Mouse (Mus musculus) intestine, embryonic 16.5 days (tissue): ENCODE measurements around the gene Pomgnt2. TPM values are rescaled to one million over a fixed set of nuclear protein-coding genes. Genes with fewer than 3 reads are reported as not detected.

ENCODE experiments used
- ATAC-seq: fragments of 200-750 bp; cut with Nextera tagmentation; 2 replicates; pipeline ENCODE4 v1.8.0; 2017; ENCODE audit warnings: moderate TSS enrichment, moderate library complexity
- H3K27ac ChIP-seq: fragments of 300-500 bp; sonication (generic); 2 replicates; pipeline ENCODE4 v1.5.1; 2014; ENCODE audit warnings: mild to moderate bottlenecking, low read length
- H3K27me3 ChIP-seq: fragments of 300-500 bp; sonication (generic); replicated peaks from 2 replicates; pipeline ENCODE4 v1.6.1; 2014; ENCODE audit warnings: low read length, control low read depth, mixed read lengths; ENCODE audit not compliant: control insufficient read depth, insufficient read depth
- H3K36me3 ChIP-seq: fragments of 300-500 bp; sonication (generic); 2 replicates; pipeline ENCODE4 v1.6.1; 2014; ENCODE audit warnings: low read length, control low read depth; ENCODE audit not compliant: control insufficient read depth, insufficient read depth
- H3K4me1 ChIP-seq: fragments of 300-500 bp; sonication (generic); 2 replicates; pipeline ENCODE4 v1.6.1; 2014; ENCODE audit warnings: low read length, control low read depth, mixed read lengths; ENCODE audit not compliant: control insufficient read depth, insufficient read depth
- H3K4me2 ChIP-seq: fragments of 300-500 bp; sonication (generic); 2 replicates; pipeline ENCODE4 v1.6.1; 2014; ENCODE audit warnings: low read depth, low read length, control low read depth
- H3K4me3 ChIP-seq: fragments of 300-500 bp; sonication (generic); 2 replicates; pipeline ENCODE4 v1.5.1; 2014; ENCODE audit warnings: mild to moderate bottlenecking, low read length
- H3K9ac ChIP-seq: fragments of 300-500 bp; sonication (generic); 2 replicates; pipeline ENCODE4 v1.6.1; 2014; ENCODE audit warnings: low read depth, low read length
- H3K9me3 ChIP-seq: fragments of 300-500 bp; sonication (generic); 2 replicates; pipeline ENCODE4 v1.6.1; 2016; ENCODE audit warnings: low read length, control low read depth; ENCODE audit not compliant: control insufficient read depth
- WGBS: fragments of 180-500 bp; shearing (Covaris S2); extraction: QIAGEN DNeasy Blood & Tissue Kit; methylation state at CpG from one replicate; pipeline ENCODE4 v1.1.7; 2014; 5-methylcytosine and 5-hydroxymethylcytosine counted together
- polyA plus RNA-seq: library from polyadenylated mRNA; unstranded; fragments of >200 nt; fragmentation: Nextera tagmentation; extraction: Ambion mirVana; gene quantifications from 2 replicates; pipeline ENCODE4 v1.2.1, GENCODE M21; 2015

Pomgnt2 gene
- polyA plus RNA-seq, 1 experiment from 2014 or later: 15.9 TPM

DNA sequence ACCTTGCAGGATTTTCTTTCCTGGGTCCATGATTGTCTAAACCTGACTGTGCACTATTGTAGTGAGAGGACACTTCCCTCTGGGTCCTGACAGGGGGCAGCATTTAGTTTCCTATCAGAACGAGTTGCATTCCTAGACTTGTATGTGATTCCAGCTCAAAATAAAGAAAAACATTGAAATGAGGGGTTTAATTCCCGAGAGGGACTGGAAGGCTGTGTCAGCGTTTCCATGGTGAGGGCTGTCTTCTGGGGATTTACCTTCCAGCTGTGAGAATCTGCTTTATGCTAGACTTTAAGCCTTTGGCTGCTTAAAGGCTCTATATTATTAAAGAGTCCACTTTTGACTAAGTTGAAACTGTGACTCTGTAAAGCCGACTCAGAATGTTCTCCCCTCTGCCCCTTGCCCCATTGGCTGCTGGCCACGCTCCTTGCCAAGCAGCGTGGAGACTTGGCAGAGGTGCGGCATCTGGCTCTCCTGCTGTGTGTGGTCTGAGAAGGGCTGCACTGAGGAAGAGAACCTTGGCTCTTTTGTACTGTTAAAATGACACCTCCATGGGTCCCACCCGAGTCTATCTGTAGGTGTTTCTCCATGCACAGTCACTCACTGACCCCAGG is 22.0 kb upstream of the Pomgnt2 start:
- Histone ChIP-seq H3K36me3 (no peaks in the 10 kb centered on the region), H3K4me1 (peaks cover 5% of the 10 kb centered on the region), H3K9me3 (no peaks in the 10 kb centered on the region), H3K27ac (0 out of 2 replicates have a peak overlapping the region, but pooled peaks have one; percentile 10), H3K9ac (no peak overlapping the region), H3K27me3 (no peaks in the 10 kb centered on the region), H3K4me3 (no peak overlapping the region), H3K4me2 (no peak overlapping the region)
- peak; percentile 81 for ATAC-seq
- 14% methylated on average over 8 of the region's 8 CpGs for WGBS

DNA sequence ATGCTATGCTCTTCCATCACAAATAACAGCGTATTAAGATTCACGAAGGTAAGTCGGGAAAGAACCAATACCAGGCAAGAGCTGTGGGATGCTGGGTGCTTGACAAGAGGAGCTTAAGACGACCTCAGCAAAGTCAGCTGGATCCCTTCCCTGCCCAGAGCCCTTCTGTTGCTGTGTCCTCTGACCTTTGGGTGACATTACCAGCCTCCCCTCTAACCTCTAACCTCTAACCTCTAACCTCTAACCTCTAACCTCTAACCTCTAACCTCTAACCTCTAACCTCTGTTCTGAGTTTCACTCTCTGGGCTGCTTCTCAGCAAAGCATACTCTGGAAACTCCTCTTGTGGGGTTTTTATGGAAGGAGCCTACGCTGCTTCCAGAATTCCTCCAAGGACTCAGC is 21.2 kb upstream of the Pomgnt2 start:
- Histone ChIP-seq H3K36me3 (no peaks in the 10 kb centered on the region), H3K9ac (no peak overlapping the region), H3K9me3 (no peaks in the 10 kb centered on the region), H3K4me3 (no peak overlapping the region), H3K27me3 (no peaks in the 10 kb centered on the region), H3K4me2 (no peak overlapping the region), H3K4me1 (peaks cover 5% of the 10 kb centered on the region), H3K27ac (no peak overlapping the region)
- WGBS: 77% methylated on average over 5 of the region's 5 CpGs
- no peak for ATAC-seq

DNA sequence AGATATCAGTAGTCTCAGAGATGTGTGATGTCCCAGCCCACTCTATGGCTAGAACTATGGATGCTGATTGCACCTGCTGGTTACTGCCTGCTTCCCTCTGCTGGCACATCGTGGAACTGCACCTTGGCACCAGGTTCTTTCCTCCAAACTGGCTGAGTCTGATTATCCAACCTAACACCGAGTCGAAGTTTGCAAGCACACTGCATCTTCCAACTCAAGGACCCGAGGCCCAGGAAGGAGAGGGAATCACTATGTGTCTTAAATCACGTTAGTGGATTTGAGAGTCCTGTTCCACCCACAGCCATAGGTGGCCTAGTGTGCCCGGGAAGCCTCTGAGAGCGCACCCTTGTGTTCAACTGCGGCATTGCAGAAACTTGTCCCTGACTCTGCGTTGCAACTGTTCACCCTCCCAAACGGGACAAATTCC is 17.3 kb upstream of the Pomgnt2 start:
- Histone ChIP-seq H3K27ac (no peak overlapping the region), H3K4me3 (no peak overlapping the region), H3K27me3 (no peaks in the 10 kb centered on the region), H3K9me3 (no peaks in the 10 kb centered on the region), H3K36me3 (no peaks in the 10 kb centered on the region), H3K9ac (no peak overlapping the region), H3K4me1 (peaks cover 4% of the 10 kb centered on the region), H3K4me2 (no peak overlapping the region)
- 12% methylated on average over 10 of the region's 10 CpGs for WGBS
- ATAC-seq: peak; percentile 38; the same call in 1 of the 2 replicates

DNA sequence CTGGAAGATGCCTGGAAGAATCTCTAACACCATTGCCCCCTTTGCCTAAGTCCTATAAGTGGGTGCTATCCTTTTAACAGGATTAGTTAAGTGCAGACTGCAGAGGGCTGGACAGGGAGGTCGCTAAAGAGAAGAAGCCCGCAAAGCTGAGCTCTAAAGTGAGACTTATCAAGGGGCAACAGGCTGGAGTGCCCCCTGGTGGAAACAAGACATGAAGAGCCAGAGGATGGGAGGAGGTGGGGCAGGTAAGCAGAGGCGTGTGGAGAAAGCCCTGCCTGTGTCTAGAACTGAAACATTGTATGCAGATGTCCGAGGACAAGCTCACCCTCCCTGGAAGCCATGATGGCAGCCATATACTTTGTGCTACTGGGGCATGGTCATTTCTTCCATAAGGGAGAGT is 16.7 kb upstream of the Pomgnt2 start:
- H3K4me3 ChIP-seq: no peak overlapping the region
- no peak for ATAC-seq
- 74% methylated on average over 4 of the region's 4 CpGs for WGBS
- H3K27ac ChIP-seq: no peak overlapping the region
- H3K4me2 ChIP-seq: no peak overlapping the region
- H3K9ac ChIP-seq: no peak overlapping the region
- no peaks in the 10 kb centered on the region for H3K4me1 ChIP-seq
- no peaks in the 10 kb centered on the region for H3K27me3 ChIP-seq
- no peaks in the 10 kb centered on the region for H3K36me3 ChIP-seq
- no peaks in the 10 kb centered on the region for H3K9me3 ChIP-seq

DNA sequence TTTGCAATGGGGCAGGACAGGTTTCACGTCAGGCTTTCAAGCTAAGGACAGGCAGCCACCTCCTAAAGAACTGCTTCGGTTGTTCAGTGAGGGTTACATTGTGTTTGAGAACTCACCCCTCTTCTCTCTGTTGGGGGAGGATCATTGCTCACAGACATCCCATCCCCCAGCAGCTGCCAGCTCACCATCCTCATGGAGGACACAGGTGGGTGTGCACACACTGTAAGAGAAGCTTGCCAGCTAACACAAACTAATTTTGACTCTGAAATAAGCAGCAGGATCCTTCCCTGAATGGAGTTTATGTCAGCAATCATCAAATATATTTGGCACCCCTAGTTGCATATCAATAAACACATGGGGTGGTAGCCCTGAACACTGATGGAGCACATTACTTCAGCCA is 15.9 kb upstream of the Pomgnt2 start:
- Histone ChIP-seq H3K4me2 (no peak overlapping the region), H3K4me3 (no peak overlapping the region), H3K9ac (no peak overlapping the region), H3K36me3 (no peaks in the 10 kb centered on the region), H3K9me3 (no peaks in the 10 kb centered on the region), H3K27ac (no peak overlapping the region), H3K4me1 (no peaks in the 10 kb centered on the region), H3K27me3 (no peaks in the 10 kb centered on the region)
- no peak for ATAC-seq
- WGBS: 74% methylated on average over 2 of the region's 2 CpGs

DNA sequence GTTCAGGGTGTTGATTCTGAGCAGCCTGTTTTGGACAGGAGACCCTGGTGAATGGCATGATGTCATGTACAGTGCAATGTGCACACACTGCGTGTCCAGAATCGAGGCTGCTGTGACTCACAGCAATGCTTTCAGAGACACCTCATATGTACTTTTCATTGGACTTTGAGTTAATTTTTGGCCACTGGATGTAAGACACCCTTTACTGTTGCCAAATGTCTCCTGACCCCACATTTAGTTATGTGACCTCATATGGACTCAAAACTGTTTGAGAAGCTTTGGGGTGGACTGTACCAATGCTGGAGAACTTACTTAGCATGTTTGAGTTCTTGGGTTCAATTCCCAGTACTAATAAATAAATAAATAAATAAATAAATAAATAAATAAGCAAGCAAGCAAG is 13.8 kb upstream of the Pomgnt2 start:
- WGBS: 75% methylated on average over 2 of the region's 2 CpGs

DNA sequence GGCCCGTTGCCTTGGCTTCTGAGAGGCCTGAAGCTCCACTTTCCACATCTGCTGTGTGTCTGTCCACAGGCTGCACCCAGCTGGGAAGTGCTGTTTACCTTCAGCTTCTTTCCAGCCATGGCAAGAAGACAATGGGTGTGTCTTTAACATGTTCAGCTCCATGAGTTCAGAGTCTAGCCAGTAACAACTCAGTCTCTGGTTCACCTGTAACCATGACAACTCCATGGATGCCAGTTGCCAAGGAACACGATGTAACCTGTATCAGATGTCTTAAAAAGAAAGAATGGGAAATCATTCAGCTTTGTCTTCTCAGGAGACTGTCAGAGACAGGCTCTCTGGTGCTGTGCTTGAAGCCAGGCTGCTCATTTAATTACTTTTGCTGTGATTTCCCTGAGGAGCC is 12.0 kb upstream of the Pomgnt2 start:
- 49% methylated on average over 2 of the region's 2 CpGs for WGBS
- Histone ChIP-seq H3K27me3 (no peaks in the 10 kb centered on the region), H3K36me3 (no peaks in the 10 kb centered on the region), H3K4me3 (no peak overlapping the region), H3K9me3 (no peaks in the 10 kb centered on the region), H3K27ac (no peak overlapping the region), H3K9ac (no peak overlapping the region), H3K4me2 (no peak overlapping the region), H3K4me1 (no peaks in the 10 kb centered on the region)
- no peak for ATAC-seq

More for the DNA sequence above, 13.8 kb upstream of the Pomgnt2 start:
- Histone ChIP-seq H3K27me3 (no peaks in the 10 kb centered on the region), H3K9me3 (no peaks in the 10 kb centered on the region), H3K36me3 (no peaks in the 10 kb centered on the region), H3K4me3 (no peak overlapping the region), H3K9ac (no peak overlapping the region), H3K4me1 (no peaks in the 10 kb centered on the region), H3K27ac (no peak overlapping the region), H3K4me2 (no peak overlapping the region)
- ATAC-seq: no peak

DNA sequence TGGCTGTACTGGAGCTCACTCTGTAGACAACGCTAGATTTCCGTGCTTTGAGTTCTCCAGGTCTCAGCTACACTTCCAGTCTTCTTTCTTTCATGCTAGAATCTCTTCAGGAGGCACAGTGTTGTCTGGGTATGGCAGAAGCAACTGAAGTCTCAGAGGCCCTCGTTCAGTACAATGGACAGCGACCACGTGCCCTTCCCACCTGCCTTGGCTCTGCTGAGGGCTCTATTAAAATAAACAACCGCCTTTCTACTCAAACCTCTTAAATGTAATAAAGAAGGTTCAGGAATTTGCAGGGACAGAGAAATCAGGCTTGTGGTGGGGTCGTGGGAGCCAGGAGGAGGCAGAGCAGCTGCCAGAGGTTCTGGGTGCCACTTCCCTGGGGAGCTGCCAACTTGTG is 9.7 kb upstream of the Pomgnt2 start:
- WGBS: 6% methylated on average over 7 of the region's 7 CpGs

DNA sequence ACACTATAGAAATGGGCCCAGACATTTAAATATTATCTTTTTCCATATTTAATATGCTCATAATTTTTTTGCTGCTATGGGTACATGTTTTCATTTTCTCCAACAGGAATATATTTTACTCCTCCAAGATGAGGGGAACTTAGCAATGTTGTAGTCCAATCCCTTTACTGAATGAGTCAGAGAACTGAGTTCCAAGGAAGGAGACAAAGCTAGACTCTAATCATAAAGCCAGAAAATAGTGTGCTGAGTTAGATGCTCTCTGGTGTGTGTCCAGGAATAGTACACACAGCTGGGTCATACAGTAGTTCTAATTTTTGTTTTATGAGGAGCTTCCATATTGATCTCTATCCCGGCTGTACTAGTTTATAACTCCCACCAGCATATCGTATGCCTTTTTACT is 9.3 kb upstream of the Pomgnt2 start:
- Histone ChIP-seq H3K27ac (no peak overlapping the region), H3K4me1 (no peaks in the 10 kb centered on the region), H3K9ac (no peak overlapping the region), H3K9me3 (no peaks in the 10 kb centered on the region), H3K4me2 (no peak overlapping the region), H3K36me3 (no peaks in the 10 kb centered on the region), H3K27me3 (no peaks in the 10 kb centered on the region), H3K4me3 (no peak overlapping the region)
- WGBS: 91% methylated on average over 2 of the region's 2 CpGs
- ATAC-seq: no peak

More for the DNA sequence above, 9.7 kb upstream of the Pomgnt2 start:
- no peak for ATAC-seq
- Histone ChIP-seq H3K27ac (no peak overlapping the region), H3K9ac (no peak overlapping the region), H3K4me3 (no peak overlapping the region), H3K27me3 (no peaks in the 10 kb centered on the region), H3K9me3 (no peaks in the 10 kb centered on the region), H3K4me1 (no peaks in the 10 kb centered on the region), H3K36me3 (no peaks in the 10 kb centered on the region), H3K4me2 (no peak overlapping the region)

DNA sequence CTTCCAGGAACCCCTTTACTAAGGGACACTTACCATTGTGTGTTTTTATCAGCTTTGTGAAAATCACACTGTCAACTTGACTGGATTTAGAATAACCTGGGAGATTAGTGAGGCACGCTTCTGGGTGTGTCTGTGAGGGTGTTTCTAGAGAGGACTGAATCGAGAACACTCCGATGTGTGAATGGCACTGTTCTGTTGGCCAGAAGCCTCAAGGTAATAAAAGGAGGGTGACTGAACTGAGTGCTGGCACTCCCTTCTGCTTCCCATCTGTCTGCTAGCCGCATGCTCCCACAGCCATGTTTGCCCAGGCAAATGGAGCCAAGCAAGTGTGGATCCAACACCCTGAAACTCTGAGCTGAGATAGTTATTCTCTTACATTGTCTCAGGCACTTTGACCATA is 1.1 kb upstream of the Pomgnt2 start:
- Histone ChIP-seq H3K4me3 (no peak overlapping the region), H3K9ac (no peak overlapping the region), H3K27me3 (no peaks in the 10 kb centered on the region), H3K4me2 (no peak overlapping the region), H3K36me3 (no peaks in the 10 kb centered on the region), H3K27ac (no peak overlapping the region), H3K9me3 (no peaks in the 10 kb centered on the region), H3K4me1 (peaks cover 6% of the 10 kb centered on the region; the same call in 1 of the 2 replicates)
- no peak; the same call in 1 of the 2 replicates for ATAC-seq
- WGBS: 53% methylated on average over 4 of the region's 4 CpGs
